Mouse (Mus musculus): ENCODE data around the gene Fam117b. TPM values are rescaled to one million over a fixed set of nuclear protein-coding genes. Genes with fewer than 3 reads are reported as not detected.
A peak's percentile ranks its signal among the peaks of the same experiment; 100 is the strongest.

The Fam117b gene
- polyA plus RNA-seq, 1 experiment from 2014 or later, result 12.5 TPM

- WGBS, result 77% methylated on average over 2 of the region's 2 CpGs
- no peak for TF ChIP-seq EP300 (IDR thresholded peaks at IDR 0.05)
- TF ChIP-seq CTCF (IDR thresholded peaks at IDR 0.05), result no peak
- ATAC-seq (no peak), DNase-seq (ENCODE audit: low spot score) (no peak)
- Histone ChIP-seq H3K4me3 (ENCODE audit: low read depth, low read length) (no peak overlapping the region), H3K9me3 (ENCODE audit: low read length) (no peaks in the 10 kb centered on the region), H3K9ac (replicated peaks; ENCODE audit: low read depth) (no peak overlapping the region), H3K27me3 (replicated peaks; ENCODE audit: insufficient read depth, low read length) (no peaks in the 10 kb centered on the region), H3K36me3 (ENCODE audit: insufficient read depth, low read length) (no peaks in the 10 kb centered on the region), H3K4me2 (replicated peaks; ENCODE audit: low read depth, low read length) (no peak overlapping the region), H3K27ac (ENCODE audit: low read length) (no peak overlapping the region), H3K4me1 (ENCODE audit: insufficient read depth, low read depth, low read length) (peaks cover 3% of the 10 kb centered on the region; the same call in 1 of the 2 replicates)
Measured at GRCm38 (mm10) chr1:59899679-59900078, 13.1 kb upstream of the Fam117b start.

- ATAC-seq (no peak), DNase-seq (ENCODE audit: low spot score) (no peak)
- H3K9me3 ChIP-seq (ENCODE audit: low read length), result no peaks in the 10 kb centered on the region
- no peak overlapping the region for H3K4me2 ChIP-seq (replicated peaks; ENCODE audit: low read depth, low read length)
- H3K4me3 ChIP-seq (ENCODE audit: low read depth, low read length), result no peak overlapping the region
- WGBS, result 85% methylated on average over 5 of the region's 5 CpGs
- 0 out of 2 replicates have a peak overlapping the region, but pooled peaks have one; percentile 23 for H3K27ac ChIP-seq (ENCODE audit: low read length)
- H3K9ac ChIP-seq (replicated peaks; ENCODE audit: low read depth), result no peak overlapping the region
- no peaks in the 10 kb centered on the region for H3K36me3 ChIP-seq (ENCODE audit: insufficient read depth, low read length)
- TF ChIP-seq CTCF (IDR thresholded peaks at IDR 0.05), result no peak
- TF ChIP-seq EP300 (IDR thresholded peaks at IDR 0.05), result no peak
- no peaks in the 10 kb centered on the region for H3K4me1 ChIP-seq (ENCODE audit: insufficient read depth, low read depth, low read length)
- H3K27me3 ChIP-seq (replicated peaks; ENCODE audit: insufficient read depth, low read length), result no peaks in the 10 kb centered on the region
Measured at GRCm38 (mm10) chr1:59901082-59901876, 11.5 kb upstream of the Fam117b start.

GRCm38 (mm10) chr1:59902634-59903033 is 10.2 kb upstream of the Fam117b start:
- no peaks in the 10 kb centered on the region for H3K9me3 ChIP-seq (ENCODE audit: low read length)
- DNase-seq (ENCODE audit: low spot score), result peak; percentile 83
- H3K4me2 ChIP-seq (replicated peaks; ENCODE audit: low read depth, low read length), result no peak overlapping the region
- no peak for TF ChIP-seq CTCF (IDR thresholded peaks at IDR 0.05)
- TF ChIP-seq EP300 (IDR thresholded peaks at IDR 0.05), result peak; percentile 90
- no peaks in the 10 kb centered on the region for H3K4me1 ChIP-seq (ENCODE audit: insufficient read depth, low read depth, low read length)
- H3K27me3 ChIP-seq (replicated peaks; ENCODE audit: insufficient read depth, low read length), result no peaks in the 10 kb centered on the region
- H3K36me3 ChIP-seq (ENCODE audit: insufficient read depth, low read length), result no peaks in the 10 kb centered on the region
- H3K4me3 ChIP-seq (ENCODE audit: low read depth, low read length), result no peak overlapping the region
- peak; percentile 91 for ATAC-seq
- H3K9ac ChIP-seq (replicated peaks; ENCODE audit: low read depth), result no peak overlapping the region
- WGBS, result 13% methylated on average over 3 of the region's 3 CpGs
- peak overlapping the region; percentile 52; the same call in 1 of the 2 replicates for H3K27ac ChIP-seq (ENCODE audit: low read length)

GRCm38 (mm10) chr1:59904630-59905295 is 8.0 kb upstream of the Fam117b start:
- no peak overlapping the region for H3K9ac ChIP-seq (replicated peaks; ENCODE audit: low read depth)
- TF ChIP-seq CTCF (IDR thresholded peaks at IDR 0.05), result no peak
- TF ChIP-seq EP300 (IDR thresholded peaks at IDR 0.05), result no peak
- H3K4me3 ChIP-seq (ENCODE audit: low read depth, low read length), result no peak overlapping the region
- H3K9me3 ChIP-seq (ENCODE audit: low read length), result no peaks in the 10 kb centered on the region
- 93% methylated on average over 6 of the region's 6 CpGs for WGBS
- DNase-seq (ENCODE audit: low spot score) (no peak), ATAC-seq (no peak)
- no peak overlapping the region for H3K4me2 ChIP-seq (replicated peaks; ENCODE audit: low read depth, low read length)
- H3K27ac ChIP-seq (ENCODE audit: low read length), result no peak overlapping the region
- H3K36me3 ChIP-seq (ENCODE audit: insufficient read depth, low read length), result no peaks in the 10 kb centered on the region
- no peaks in the 10 kb centered on the region for H3K4me1 ChIP-seq (ENCODE audit: insufficient read depth, low read depth, low read length)
- H3K27me3 ChIP-seq (replicated peaks; ENCODE audit: insufficient read depth, low read length), result no peaks in the 10 kb centered on the region

GRCm38 (mm10) chr1:59905916-59906315 is 6.9 kb upstream of the Fam117b start:
- no peak overlapping the region for H3K4me2 ChIP-seq (replicated peaks; ENCODE audit: low read depth, low read length)
- ATAC-seq (no peak), DNase-seq (ENCODE audit: low spot score) (no peak)
- H3K4me3 ChIP-seq (ENCODE audit: low read depth, low read length), result no peak overlapping the region
- no peak for TF ChIP-seq CTCF (IDR thresholded peaks at IDR 0.05)
- no peak for TF ChIP-seq EP300 (IDR thresholded peaks at IDR 0.05)
- no peaks in the 10 kb centered on the region for H3K4me1 ChIP-seq (ENCODE audit: insufficient read depth, low read depth, low read length)
- no peaks in the 10 kb centered on the region for H3K9me3 ChIP-seq (ENCODE audit: low read length)
- no peaks in the 10 kb centered on the region for H3K27me3 ChIP-seq (replicated peaks; ENCODE audit: insufficient read depth, low read length)
- no peak overlapping the region for H3K27ac ChIP-seq (ENCODE audit: low read length)
- H3K9ac ChIP-seq (replicated peaks; ENCODE audit: low read depth), result no peak overlapping the region
- 75% methylated on average over 2 of the region's 2 CpGs for WGBS
- no peaks in the 10 kb centered on the region for H3K36me3 ChIP-seq (ENCODE audit: insufficient read depth, low read length)

- Histone ChIP-seq H3K4me3 (ENCODE audit: low read depth, low read length) (no peak overlapping the region), H3K27ac (ENCODE audit: low read length) (peak overlapping the region; percentile 64), H3K36me3 (ENCODE audit: insufficient read depth, low read length) (no peaks in the 10 kb centered on the region), H3K27me3 (replicated peaks; ENCODE audit: insufficient read depth, low read length) (no peaks in the 10 kb centered on the region), H3K9ac (replicated peaks; ENCODE audit: low read depth) (no peak overlapping the region), H3K4me1 (ENCODE audit: insufficient read depth, low read depth, low read length) (no peaks in the 10 kb centered on the region), H3K4me2 (replicated peaks; ENCODE audit: low read depth, low read length) (no peak overlapping the region), H3K9me3 (ENCODE audit: low read length) (no peaks in the 10 kb centered on the region)
- TF ChIP-seq CTCF (IDR thresholded peaks at IDR 0.05) (no peak), EP300 (IDR thresholded peaks at IDR 0.05) (no peak)
- DNase-seq (ENCODE audit: low spot score), result no peak
- ATAC-seq, result peak; percentile 10; the same call in 1 of the 2 replicates
- 75% methylated on average over 13 of the region's 13 CpGs for WGBS
Measured at GRCm38 (mm10) chr1:59906819-59907521, 5.8 kb upstream of the Fam117b start.

Data from lung, postnatal 0 days (tissue).